8 mouse cellular contexts compared by ENCODE assay signal in the genomic region with DNA sequence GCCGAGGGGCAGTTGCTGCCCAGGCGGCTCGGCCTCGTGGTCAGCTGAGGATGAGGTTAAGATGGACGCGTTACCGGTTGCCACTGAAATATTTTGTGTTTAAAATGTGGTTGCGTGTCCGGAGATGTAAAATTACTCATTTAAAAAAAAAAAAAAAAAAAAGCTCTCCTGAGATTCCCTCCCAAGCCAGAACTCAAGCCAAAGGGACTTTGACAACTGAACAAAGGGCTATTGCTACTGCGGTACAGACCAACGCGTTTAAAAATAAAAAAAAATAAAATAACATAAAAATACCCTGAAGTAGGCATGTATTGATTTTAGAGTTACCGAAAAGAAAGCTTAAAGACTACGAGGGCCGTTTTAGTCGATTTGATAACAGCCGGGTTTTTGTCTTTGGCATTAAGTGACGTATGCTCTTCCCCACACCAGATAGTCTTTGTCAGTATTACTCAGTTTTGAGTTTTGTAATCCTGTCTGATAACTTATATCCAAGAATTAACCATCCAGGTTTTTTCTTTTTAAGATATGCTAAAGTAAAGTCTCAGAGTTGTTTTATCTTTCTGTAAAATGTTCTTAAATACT. TPM values are rescaled to one million over a fixed set of nuclear protein-coding genes. Genes with fewer than 3 reads are reported as not detected.
DNase-seq lines count a peak whose midpoint lies in the region; ATAC-seq lines count a peak whose summit lies in the region.
"Had no signal": no experiment of that assay in that cellular context is flagged by ENCODE, and none has a peak within 500 bp of the region (broad histone marks: within the 10 kb centered on the region; RNA-seq: fewer than 3 reads in every experiment).

No protein-coding gene starts in this region.

- peak overlapping the region; percentile 98 for H3K27ac ChIP-seq in forebrain, embryonic 11.5 days (ENCODE audit: low read depth, low read length)
- peak overlapping the region; percentile 98 for H3K27ac ChIP-seq in liver, embryonic 12.5 days

- peak; percentile 2 for ATAC-seq in forebrain, embryonic 11.5 days (replicated peaks; ENCODE audit: low FRiP score)
- no peak for ATAC-seq in liver, embryonic 12.5 days

- no peaks in the 10 kb centered on the region for H3K36me3 ChIP-seq in forebrain, embryonic 11.5 days (ENCODE audit: control insufficient read depth, insufficient read depth, low read length)
- peaks cover 12% of the 10 kb centered on the region for H3K36me3 ChIP-seq in liver, embryonic 12.5 days

- no peaks in the 10 kb centered on the region for H3K9me3 ChIP-seq in forebrain, embryonic 11.5 days (ENCODE audit: control insufficient read depth, low read length)
- no peaks in the 10 kb centered on the region for H3K9me3 ChIP-seq in liver, embryonic 12.5 days (replicated peaks)

- peak overlapping the region; percentile 65 for H3K4me3 ChIP-seq in forebrain, embryonic 11.5 days (ENCODE audit: low read depth, low read length)
- H3K4me3 ChIP-seq in liver, embryonic 12.5 days, result peak overlapping the region; percentile 77

- H3K4me2 ChIP-seq in forebrain, embryonic 11.5 days (ENCODE audit: low read depth, low read length, severe bottlenecking), result peak overlapping the region; percentile 72
- peak overlapping the region; percentile 83 for H3K4me2 ChIP-seq in liver, embryonic 12.5 days

- DNase-seq in thymus, postnatal 0 days (ENCODE audit: low spot score), result peak; percentile 37
- no peak for DNase-seq in thymus, postnatal 36 days
- no peak for DNase-seq in forebrain, embryonic 11.5 days (ENCODE audit: low spot score)
- peak; percentile 13 for DNase-seq in telencephalon, adult 2 months (ENCODE audit: low read depth, low spot score)
- DNase-seq in left cerebral cortex, adult 11 months (ENCODE audit: low spot score), result no peak
- DNase-seq in urinary bladder, postnatal 25 days (ENCODE audit: low spot score), result no peak

- peak overlapping the region; percentile 79 for H3K9ac ChIP-seq in forebrain, embryonic 11.5 days (ENCODE audit: low read length)
- peak overlapping the region; percentile 82 for H3K9ac ChIP-seq in liver, embryonic 12.5 days

- no peaks in the 10 kb centered on the region for H3K4me1 ChIP-seq in forebrain, embryonic 11.5 days (replicated peaks; ENCODE audit: control insufficient read depth, insufficient read depth, low read length)
- peaks cover 4% of the 10 kb centered on the region for H3K4me1 ChIP-seq in liver, embryonic 12.5 days

- WGBS in forebrain, embryonic 11.5 days, result under 1% methylated on average over 18 of the region's 18 CpGs
- under 1% methylated on average over 18 of the region's 18 CpGs for WGBS in liver, embryonic 12.5 days (ENCODE audit: insufficient replicate concordance)

- no peaks in the 10 kb centered on the region for H3K27me3 ChIP-seq in forebrain, embryonic 11.5 days (ENCODE audit: control insufficient read depth, insufficient read depth, low read length)
- no peaks in the 10 kb centered on the region for H3K27me3 ChIP-seq in liver, embryonic 12.5 days (replicated peaks)

RNA-seq across cellular contexts. Expression of gene Mttp, which starts 0.6 kb away (rescaled TPM):
- 8.6 and 9.9 TPM in 2 replicates for polyA plus RNA-seq in thymus, postnatal 0 days (2015; fragmentation: Nextera tagmentation; extraction: Ambion mirVana)
- 11.4 and 12.5 TPM in 2 replicates for polyA plus RNA-seq in forebrain, embryonic 11.5 days (2014; fragmentation: Nextera tagmentation; extraction: Ambion mirVana)
- 36.3 and 37.0 TPM in 2 replicates for polyA plus RNA-seq in liver, embryonic 12.5 days (2016; fragmentation: Nextera tagmentation; extraction: Ambion mirVana)

RNA-seq across cellular contexts. Expression of gene Trmt10a, which starts 0.9 kb away (rescaled TPM):
- polyA plus RNA-seq in thymus, postnatal 0 days (2015; fragmentation: Nextera tagmentation; extraction: Ambion mirVana), result 9.5 and 10.4 TPM in 2 replicates
- 15.1 and 16.2 TPM in 2 replicates for polyA plus RNA-seq in forebrain, embryonic 11.5 days (2014; fragmentation: Nextera tagmentation; extraction: Ambion mirVana)
- 8.8 and 11.0 TPM in 2 replicates for polyA plus RNA-seq in liver, embryonic 12.5 days (2016; fragmentation: Nextera tagmentation; extraction: Ambion mirVana)

RNA-seq across cellular contexts. Expression of gene 4930579F01Rik, which starts 49.5 kb away (rescaled TPM):
- polyA plus RNA-seq in thymus, postnatal 0 days (2015; fragmentation: Nextera tagmentation; extraction: Ambion mirVana), result not detected in 2 replicates
- 0.16 TPM in 1 of 2 replicates, not detected in the other for polyA plus RNA-seq in forebrain, embryonic 11.5 days (2014; fragmentation: Nextera tagmentation; extraction: Ambion mirVana)
- polyA plus RNA-seq in liver, embryonic 12.5 days (2016; fragmentation: Nextera tagmentation; extraction: Ambion mirVana), result not detected in 2 replicates
- polyA plus RNA-seq: large intestine, adult 2 months had no signal

Comparison
In these comparisons a context has a peak if more than half of its experiments do, and no peak if none do; other contexts are left out.
1. DNase-seq: peak in thymus, postnatal 0 days (single experiment) and telencephalon, adult 2 months (single experiment); none in thymus, postnatal 36 days (0 of 2), forebrain, embryonic 11.5 days (single experiment), left cerebral cortex, adult 11 months (single experiment) and urinary bladder, postnatal 25 days (single experiment).